Mouse (Mus musculus): ENCODE data around the gene Pak1. TPM values are rescaled to one million over a fixed set of nuclear protein-coding genes. Genes with fewer than 3 reads are reported as not detected.

Gene Pak1
- polyA plus RNA-seq, 1 experiment from 2014 or later = 15.3 TPM

Other genes starting within 250 kb of the Pak1 start
- gene Aamdc, start 209.0 kb upstream of the Pak1 start, polyA plus RNA-seq (2015; fragmentation: Nextera tagmentation; extraction: Ambion mirVana) = 46.4 and 50.2 TPM in 2 replicates
- gene Rsf1, start 208.7 kb upstream of the Pak1 start, polyA plus RNA-seq (2015; fragmentation: Nextera tagmentation; extraction: Ambion mirVana) = 20.9 and 21.9 TPM in 2 replicates
- 181 and 191 TPM in 2 replicates for gene Clns1a, start 91.9 kb upstream of the Pak1 start, polyA plus RNA-seq (2015; fragmentation: Nextera tagmentation; extraction: Ambion mirVana)
- gene Aqp11, start 50.3 kb upstream of the Pak1 start, polyA plus RNA-seq (2015; fragmentation: Nextera tagmentation; extraction: Ambion mirVana) = 4.4 and 6.7 TPM in 2 replicates
- gene Gdpd4, start 131.4 kb downstream of the Pak1 start, polyA plus RNA-seq (2015; fragmentation: Nextera tagmentation; extraction: Ambion mirVana) = not detected in 2 replicates

Measured in lung, embryonic 15.5 days (tissue).